Mouse (Mus musculus) fat pad, adult 2 months (tissue): Measurements from ENCODE around the gene Elovl6.

ENCODE experiments used
- DNase-seq: peaks from one replicate; pipeline ENCODE4 v3.0.0-alpha.2; 2011; ENCODE audit warnings: low read depth, low spot score; ENCODE audit errors: extremely low read depth

Elovl6 gene

GRCm38 (mm10) chr3:129640211-129641000 is 108.3 kb downstream of the Elovl6 start:
- DNase-seq = no peak

- no peak for DNase-seq
Observed at GRCm38 (mm10) chr3:129641621-129642020, 109.5 kb downstream of the Elovl6 start.

DNA sequence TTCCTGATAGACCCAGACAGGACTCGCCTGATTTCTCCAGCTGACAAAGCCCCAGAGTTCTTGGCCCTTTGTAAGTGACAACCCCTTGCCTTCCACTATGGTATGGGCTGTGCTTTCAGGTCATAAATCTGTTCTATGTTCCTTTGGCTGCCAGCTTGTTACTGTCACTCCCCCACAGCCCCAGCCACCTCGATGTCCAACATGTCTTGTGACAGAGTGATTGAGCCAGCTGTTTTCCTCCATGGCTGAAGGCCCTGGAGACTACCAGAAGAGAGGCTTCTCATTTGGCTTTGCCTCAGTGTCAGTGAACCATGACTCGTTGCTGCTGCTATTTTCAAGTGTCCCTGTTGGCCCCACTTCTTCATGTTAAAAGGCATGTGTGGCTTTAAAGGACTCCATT is 113.3 kb downstream of the Elovl6 start:
- no peak for DNase-seq

GRCm38 (mm10) chr3:129646781-129647180 is 114.6 kb downstream of the Elovl6 start:
- DNase-seq = no peak

DNA sequence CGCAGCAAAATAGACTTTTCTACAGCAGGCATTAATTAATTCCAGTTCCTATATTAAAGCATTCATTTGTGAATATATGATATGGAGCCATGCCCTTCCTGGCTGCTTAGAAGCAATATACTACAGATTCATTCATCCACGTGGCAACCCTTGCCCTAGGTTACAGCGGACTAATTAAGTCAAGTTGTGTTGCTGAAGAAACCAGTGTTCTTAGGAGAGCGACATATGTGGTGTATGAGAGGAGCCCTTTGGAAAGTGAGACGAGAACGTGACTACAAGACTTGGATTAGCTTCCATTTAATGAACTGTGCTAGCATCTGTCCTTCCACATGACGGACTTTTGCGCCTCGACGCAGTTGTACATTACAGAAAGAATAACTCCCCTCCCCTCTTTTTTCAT is 115.2 kb downstream of the Elovl6 start:
- no peak for DNase-seq

DNA sequence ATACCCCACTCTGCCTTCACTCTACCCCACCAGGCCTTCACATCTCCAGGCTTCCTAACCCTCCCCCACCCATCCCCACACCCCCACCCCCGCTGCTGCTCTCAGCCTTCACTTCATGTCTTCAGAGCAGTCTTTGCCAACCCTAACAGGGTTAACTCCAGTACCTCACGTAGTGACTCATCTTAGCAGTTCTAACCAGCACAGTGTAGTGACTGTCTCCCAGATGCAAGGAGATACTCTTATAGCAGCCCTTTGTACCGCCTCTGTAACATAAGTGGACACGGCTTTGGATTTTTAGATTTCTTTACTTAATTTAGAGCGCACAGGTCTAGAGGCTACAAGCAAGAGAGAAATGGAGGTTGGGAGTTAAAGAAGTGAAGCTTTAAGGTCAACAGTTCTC is 116.4 kb downstream of the Elovl6 start:
- no peak for DNase-seq

- no peak for DNase-seq
Observed at GRCm38 (mm10) chr3:129649586-129650292, 117.6 kb downstream of the Elovl6 start.

DNA sequence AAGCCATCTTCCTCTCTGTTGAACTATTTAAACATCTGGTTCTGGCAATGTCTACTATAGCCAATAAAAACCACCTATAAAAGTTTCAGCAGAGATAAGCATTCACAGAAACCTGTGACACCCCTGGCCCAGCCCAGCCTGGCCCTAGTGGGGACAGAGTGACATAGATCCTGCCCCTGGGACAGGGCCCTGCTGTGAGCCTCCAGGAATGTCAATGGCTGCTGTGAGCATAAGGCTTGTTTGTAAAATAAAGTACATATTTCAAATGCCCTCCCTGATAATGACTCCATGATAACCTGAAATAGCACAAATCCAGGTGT is 118.1 kb downstream of the Elovl6 start:
- no peak for DNase-seq

- no peak for DNase-seq
Observed at GRCm38 (mm10) chr3:129650931-129651330, 118.8 kb downstream of the Elovl6 start.

DNA sequence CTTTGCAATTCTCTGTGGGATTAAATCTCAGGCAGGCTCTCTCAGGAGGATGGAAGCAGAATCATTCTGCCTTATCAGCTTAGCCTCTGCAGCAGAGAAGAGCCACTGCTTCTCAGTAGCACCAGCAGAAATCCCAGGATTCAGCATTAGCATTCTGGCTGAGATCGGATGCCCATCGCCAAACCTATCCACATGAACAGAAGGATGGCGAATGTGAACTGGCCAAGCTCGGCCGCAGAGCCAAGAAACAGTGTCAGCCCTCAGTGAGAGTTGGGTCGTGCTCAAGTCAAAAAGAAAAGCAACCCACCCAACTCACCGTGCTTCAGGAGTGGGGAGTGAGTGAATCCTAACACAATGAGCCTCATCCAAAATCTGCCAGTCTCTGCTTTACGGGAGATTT is 119.6 kb downstream of the Elovl6 start:
- no peak for DNase-seq

GRCm38 (mm10) chr3:129652476-129652875 is 120.3 kb downstream of the Elovl6 start:
- no peak for DNase-seq

DNA sequence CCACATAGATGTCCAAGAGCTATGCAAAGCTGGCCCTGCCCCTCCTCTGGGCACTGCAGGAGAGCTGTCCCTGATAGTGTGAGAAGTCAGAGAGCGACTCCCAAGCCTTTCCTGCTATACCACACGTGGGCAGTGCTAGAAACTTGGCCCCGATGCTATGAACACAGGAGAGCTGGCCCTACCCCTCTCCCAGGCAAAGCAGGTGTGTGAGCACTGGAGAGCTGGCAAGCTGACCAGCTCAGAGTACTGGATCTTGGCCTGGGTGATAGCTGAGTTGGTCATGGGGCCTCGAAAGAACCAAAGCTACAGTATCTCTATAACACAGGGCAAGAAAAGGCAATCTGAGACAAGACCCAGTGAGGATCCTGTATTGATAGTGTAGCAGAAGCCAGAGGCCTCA is 124.4 kb downstream of the Elovl6 start:
- DNase-seq = no peak

DNA sequence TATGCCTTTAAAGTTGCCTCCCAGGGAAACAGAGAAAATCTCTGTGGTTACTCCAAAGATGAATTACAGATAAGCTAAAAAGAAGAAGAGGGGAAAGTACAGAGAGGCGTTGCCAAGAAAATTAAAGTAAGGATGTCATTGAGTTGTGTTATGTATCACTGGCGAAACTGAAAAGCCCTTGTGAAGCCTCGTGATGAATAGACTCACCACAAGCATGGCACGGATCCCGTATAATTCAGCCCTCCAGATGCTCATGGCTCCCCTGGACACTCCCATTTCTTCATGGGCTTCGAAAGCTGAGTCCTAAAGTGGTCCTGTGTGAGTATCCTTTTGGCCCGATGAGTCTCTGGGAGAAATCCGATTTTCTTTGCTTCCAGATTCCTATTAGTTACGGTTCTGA is 125.1 kb downstream of the Elovl6 start:
- no peak for DNase-seq

GRCm38 (mm10) chr3:129657775-129658174 is 125.6 kb downstream of the Elovl6 start:
- no peak for DNase-seq

DNA sequence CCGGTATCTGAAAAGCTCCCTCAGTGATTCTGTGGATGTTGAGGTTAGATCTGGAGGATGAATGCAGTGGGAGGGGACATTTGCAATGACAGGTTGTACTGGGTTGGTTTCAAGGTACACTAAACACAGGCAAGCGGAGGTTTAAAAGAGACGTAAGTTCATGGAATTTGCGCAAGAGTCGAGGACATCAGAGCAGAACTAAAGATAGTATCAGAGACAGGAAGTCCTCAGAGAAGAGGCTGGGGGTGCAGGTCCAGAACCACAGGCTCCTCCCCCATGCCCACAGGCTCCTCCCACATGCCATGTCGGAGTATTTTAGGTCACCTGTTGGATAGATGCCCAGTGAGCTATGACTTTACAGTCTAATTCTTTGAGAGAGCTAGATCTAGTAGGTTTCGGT is 126.6 kb downstream of the Elovl6 start:
- no peak for DNase-seq

GRCm38 (mm10) chr3:129663906-129664305 is 131.8 kb downstream of the Elovl6 start:
- DNase-seq = no peak

DNA sequence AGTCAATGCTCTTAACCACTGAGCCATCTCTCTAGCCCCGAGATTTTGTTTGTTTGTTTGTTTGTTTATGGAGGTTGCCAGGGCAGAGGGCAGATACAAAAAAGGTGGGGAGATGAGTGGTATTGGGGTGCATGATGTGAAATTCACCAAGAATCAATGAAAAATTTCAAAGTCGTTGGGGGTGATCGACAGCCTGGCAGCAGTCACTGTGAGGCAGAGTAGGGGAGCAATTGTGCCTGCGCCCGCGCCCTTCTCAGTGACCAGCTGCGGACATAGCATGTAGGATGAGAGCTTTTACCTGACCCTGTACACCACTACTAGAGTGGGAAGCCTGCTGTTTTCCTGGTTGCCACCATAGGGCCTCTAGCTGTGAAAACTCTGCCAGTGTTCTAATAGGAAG is 143.8 kb downstream of the Elovl6 start:
- DNase-seq = no peak

- DNase-seq = peak; percentile 94
Observed at GRCm38 (mm10) chr3:129680258-129680657, 148.1 kb downstream of the Elovl6 start.

DNA sequence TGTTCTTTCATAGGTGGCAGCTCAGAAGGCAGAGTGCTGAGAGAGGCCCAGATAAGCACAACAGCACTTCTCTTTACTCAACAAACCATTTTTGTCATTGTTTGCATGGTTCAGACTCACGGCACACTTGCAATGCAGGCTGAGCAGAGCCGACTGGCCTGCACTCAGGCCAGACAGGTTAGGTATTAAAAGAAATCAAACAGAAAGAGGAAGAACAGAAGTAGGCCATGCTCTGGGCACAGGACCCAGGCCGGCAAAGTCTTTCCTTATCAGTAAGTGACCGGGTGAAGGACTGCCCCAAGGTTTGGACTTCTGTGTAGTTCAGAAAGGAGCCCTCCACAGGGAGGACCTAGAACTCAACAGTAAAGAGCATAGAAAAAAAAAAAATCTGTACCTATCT is 149.7 kb downstream of the Elovl6 start:
- DNase-seq = no peak

- no peak for DNase-seq
Observed at GRCm38 (mm10) chr3:129682389-129682788, 150.2 kb downstream of the Elovl6 start.

DNA sequence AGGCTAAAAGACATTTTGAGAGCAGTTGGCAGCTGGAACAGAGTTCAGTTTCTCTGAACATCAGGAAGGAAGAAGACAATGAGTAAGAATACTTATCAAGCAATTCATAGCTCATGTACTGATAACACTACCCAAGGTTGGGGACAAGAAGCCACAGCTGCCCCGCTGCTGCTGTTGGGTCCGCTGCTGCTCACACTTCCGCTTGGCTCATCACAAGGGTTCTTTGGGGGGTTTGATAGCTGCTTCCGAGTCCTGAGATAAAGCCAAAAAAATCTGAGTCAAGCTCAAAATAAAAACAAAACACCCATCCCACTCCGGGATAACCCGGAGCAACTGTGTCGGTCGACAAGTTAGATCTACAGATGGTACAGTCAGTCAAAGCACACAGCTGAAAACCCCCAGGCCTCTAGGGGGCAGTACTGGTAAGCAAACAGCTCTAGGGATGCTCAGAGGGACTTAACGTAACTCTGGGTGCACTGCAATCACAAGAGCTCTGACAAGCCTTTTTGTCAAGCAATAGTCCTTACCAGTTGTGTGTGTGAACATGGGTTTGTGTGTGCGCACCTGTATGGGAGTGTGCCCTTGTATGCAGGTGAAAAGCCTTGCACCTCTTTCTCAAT is 151.0 kb downstream of the Elovl6 start:
- DNase-seq = no peak

DNA sequence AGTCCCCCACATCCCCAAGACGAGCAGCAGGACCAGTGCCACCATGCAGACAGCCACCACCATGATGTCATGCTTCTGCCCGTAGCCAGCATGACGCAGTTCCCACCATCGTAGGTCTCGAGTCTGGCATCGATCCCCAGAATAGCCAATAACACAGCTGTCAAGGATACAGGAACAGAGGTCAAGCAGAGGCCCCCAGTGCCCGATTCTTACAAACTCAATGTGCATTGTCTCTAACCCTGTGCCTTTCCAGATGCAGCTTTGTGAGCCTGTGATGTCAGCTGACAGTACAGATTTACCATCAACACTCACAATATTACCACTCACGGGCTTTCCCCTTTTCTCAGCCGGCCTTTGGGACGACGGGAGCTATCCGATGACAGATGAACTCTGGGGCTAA is 154.0 kb downstream of the Elovl6 start:
- DNase-seq = no peak
